Comparison of ENCODE assay signal across 10 mouse cellular contexts in the genomic region with DNA sequence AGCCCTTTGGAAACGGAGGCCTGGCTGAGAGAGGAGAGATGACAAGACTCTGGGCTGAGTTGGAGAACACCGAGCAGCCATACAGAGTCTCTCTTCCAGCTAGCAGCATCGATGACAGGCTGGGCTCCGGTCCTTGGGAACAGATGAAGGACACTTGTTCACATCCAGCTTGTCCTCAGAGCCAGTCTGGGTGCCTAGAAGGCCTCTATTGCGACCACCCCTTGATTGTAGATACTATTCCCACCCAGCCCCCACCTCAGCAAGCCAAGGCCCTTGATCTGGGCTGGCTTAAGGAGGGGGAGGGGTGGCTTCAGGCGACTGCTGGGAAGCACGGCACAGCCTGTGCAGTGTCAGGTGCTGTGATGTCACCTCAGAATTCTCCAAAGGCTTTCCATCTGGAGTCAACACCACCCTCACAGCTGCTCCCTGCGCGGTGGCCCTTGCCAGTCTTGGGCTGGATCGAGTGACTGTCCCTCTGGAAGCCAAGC. TPM values are rescaled to one million over a fixed set of nuclear protein-coding genes. Genes with fewer than 3 reads are reported as not detected.
DNase-seq lines count a peak whose midpoint lies in the region; ATAC-seq and TF ChIP-seq lines count a peak whose summit lies in the region.
"Had no signal": no experiment of that assay in that cellular context is flagged by ENCODE, and none has a peak within 500 bp of the region (broad histone marks: within the 10 kb centered on the region; RNA-seq: fewer than 3 reads in every experiment).

No protein-coding gene starts in this region.

- H3K36me3 ChIP-seq in lung, postnatal 0 days (ENCODE audit: insufficient read depth, low read length) = no peaks in the 10 kb centered on the region
- H3K36me3 ChIP-seq in forebrain, postnatal 0 days (ENCODE audit: insufficient read depth) = no peaks in the 10 kb centered on the region
- no peaks in the 10 kb centered on the region for H3K36me3 ChIP-seq in heart, postnatal 0 days (replicated peaks; ENCODE audit: control insufficient read depth, insufficient read depth, low read length)
- H3K36me3 ChIP-seq in midbrain, embryonic 16.5 days (ENCODE audit: control insufficient read depth, insufficient read depth, low read length) = no peaks in the 10 kb centered on the region

- WGBS in lung, postnatal 0 days = 46% methylated on average over 10 of the region's 10 CpGs
- 56% methylated on average over 10 of the region's 10 CpGs for WGBS in lung, adult 2 months
- WGBS in forebrain, postnatal 0 days = 43% methylated on average over 10 of the region's 10 CpGs
- WGBS in heart, postnatal 0 days = 28% methylated on average over 10 of the region's 10 CpGs
- WGBS in midbrain, embryonic 16.5 days = 58% methylated on average over 10 of the region's 10 CpGs

- H3K9ac ChIP-seq in lung, postnatal 0 days (replicated peaks; ENCODE audit: low read depth) = 0 out of 2 replicates have a peak overlapping the region, but pooled peaks have one; percentile 19
- no peak overlapping the region for H3K9ac ChIP-seq in forebrain, postnatal 0 days
- no peak overlapping the region for H3K9ac ChIP-seq in heart, postnatal 0 days (replicated peaks; ENCODE audit: low read depth, low read length)
- no peak overlapping the region for H3K9ac ChIP-seq in midbrain, embryonic 16.5 days (ENCODE audit: low read depth, low read length)

- no peak for TF ChIP-seq EP300 in lung, postnatal 0 days (IDR thresholded peaks at IDR 0.05)
- no peak for TF ChIP-seq EP300 in heart, postnatal 0 days (IDR thresholded peaks at IDR 0.05; ENCODE audit: low read depth)

- H3K4me3 ChIP-seq in lung, postnatal 0 days (ENCODE audit: low read depth, low read length) = no peak overlapping the region
- H3K4me3 ChIP-seq in lung, adult 2 months (replicated peaks; ENCODE audit: extremely low read depth, low read depth, low read length) = no peak overlapping the region
- no peak overlapping the region for H3K4me3 ChIP-seq in forebrain, postnatal 0 days (ENCODE audit: low read depth, low read length)
- no peak overlapping the region for H3K4me3 ChIP-seq in heart, postnatal 0 days (ENCODE audit: low read depth, low read length)
- H3K4me3 ChIP-seq in midbrain, embryonic 16.5 days (ENCODE audit: low read depth, low read length) = no peak overlapping the region

- no peak overlapping the region for H3K27ac ChIP-seq in lung, postnatal 0 days (ENCODE audit: low read length)
- H3K27ac ChIP-seq in forebrain, postnatal 0 days (ENCODE audit: low read depth, low read length) = no peak overlapping the region
- peak overlapping the region; percentile 72 for H3K27ac ChIP-seq in heart, postnatal 0 days (ENCODE audit: low read depth)
- H3K27ac ChIP-seq in midbrain, embryonic 16.5 days (ENCODE audit: low read length) = no peak overlapping the region

- no peaks in the 10 kb centered on the region for H3K9me3 ChIP-seq in lung, postnatal 0 days (ENCODE audit: low read length)
- no peaks in the 10 kb centered on the region for H3K9me3 ChIP-seq in forebrain, postnatal 0 days (ENCODE audit: low read length)
- no peaks in the 10 kb centered on the region for H3K9me3 ChIP-seq in heart, postnatal 0 days (replicated peaks; ENCODE audit: control insufficient read depth, low read length)
- no peaks in the 10 kb centered on the region for H3K9me3 ChIP-seq in midbrain, embryonic 16.5 days (replicated peaks; ENCODE audit: control insufficient read depth, low read length, poor library complexity, severe bottlenecking)

- no peak for TF ChIP-seq POLR2A in lung, adult 2 months (IDR thresholded peaks at IDR 0.05; ENCODE audit: borderline replicate concordance, extremely low read depth, low read depth, low read length)

- no peak overlapping the region for H3K4me2 ChIP-seq in lung, postnatal 0 days (replicated peaks; ENCODE audit: low read depth, low read length)
- H3K4me2 ChIP-seq in forebrain, postnatal 0 days (ENCODE audit: low read depth) = no peak overlapping the region
- no peak overlapping the region for H3K4me2 ChIP-seq in heart, postnatal 0 days (ENCODE audit: low read depth, low read length)
- H3K4me2 ChIP-seq in midbrain, embryonic 16.5 days (ENCODE audit: low read length) = no peak overlapping the region

- peak; percentile 60 for ATAC-seq in lung, postnatal 0 days
- peak; percentile 71 for ATAC-seq in forebrain, postnatal 0 days
- peak; percentile 61 for ATAC-seq in heart, postnatal 0 days (ENCODE audit: insufficient read depth, low read depth)
- ATAC-seq in midbrain, embryonic 16.5 days = peak; percentile 36; the same call in 1 of the 2 replicates
- no peak for ATAC-seq in CD4-positive, CD25-positive, alpha-beta regulatory T cell, adult 4 months

- no peak for DNase-seq in lung, postnatal 0 days (ENCODE audit: low spot score)
- DNase-seq in lung, adult 2 months = no peak
- no peak for DNase-seq in forebrain, postnatal 0 days
- peak; percentile 24 for DNase-seq in heart, postnatal 0 days (ENCODE audit: low spot score)
- no peak for DNase-seq in kidney, adult 18-20 months
- no peak for DNase-seq in layer of hippocampus, adult 8-10 months (ENCODE audit: low spot score in 2 of 2)

- TF ChIP-seq CTCF in lung, postnatal 0 days (IDR thresholded peaks at IDR 0.05) = no peak
- no peak for TF ChIP-seq CTCF in lung, adult 2 months (IDR thresholded peaks at IDR 0.05; ENCODE audit: insufficient read depth, low read length)
- TF ChIP-seq CTCF in forebrain, postnatal 0 days (IDR thresholded peaks at IDR 0.05; ENCODE audit: low read depth) = no peak
- no peak for TF ChIP-seq CTCF in heart, postnatal 0 days (IDR thresholded peaks at IDR 0.05; ENCODE audit: low read depth)

- no peaks in the 10 kb centered on the region for H3K4me1 ChIP-seq in lung, postnatal 0 days (ENCODE audit: insufficient read depth, low read depth, low read length)
- no peaks in the 10 kb centered on the region for H3K4me1 ChIP-seq in lung, adult 2 months (ENCODE audit: control insufficient read depth, insufficient read depth, low read length)
- H3K4me1 ChIP-seq in forebrain, postnatal 0 days (ENCODE audit: insufficient read depth) = no peaks in the 10 kb centered on the region
- H3K4me1 ChIP-seq in heart, postnatal 0 days (ENCODE audit: control insufficient read depth, insufficient read depth) = peaks cover 24% of the 10 kb centered on the region
- no peaks in the 10 kb centered on the region for H3K4me1 ChIP-seq in midbrain, embryonic 16.5 days (ENCODE audit: control insufficient read depth, insufficient read depth, low read length)

- no peaks in the 10 kb centered on the region for H3K27me3 ChIP-seq in lung, postnatal 0 days (replicated peaks; ENCODE audit: insufficient read depth, low read length)
- H3K27me3 ChIP-seq in forebrain, postnatal 0 days (ENCODE audit: insufficient read depth, low read length) = no peaks in the 10 kb centered on the region
- H3K27me3 ChIP-seq in heart, postnatal 0 days (ENCODE audit: control insufficient read depth, insufficient read depth, low read length) = no peaks in the 10 kb centered on the region
- H3K27me3 ChIP-seq in midbrain, embryonic 16.5 days (ENCODE audit: control insufficient read depth, insufficient read depth, low read depth, low read length) = no peaks in the 10 kb centered on the region; the same call in 1 of the 2 replicates

RNA-seq across cellular contexts. Expression of gene Atoh8, which starts 19.3 kb away (rescaled TPM):
- 17.3 and 20.6 TPM in 2 replicates for polyA plus RNA-seq in lung, postnatal 0 days (2015; fragmentation: Nextera tagmentation; extraction: Ambion mirVana)
- polyA plus RNA-seq in lung, adult 2 months (2012; rRNA removed) = 26.4 and 26.7 TPM in 2 replicates
- total RNA-seq in forebrain, postnatal 0 days (2014; rRNA removed) = 2.6 and 6.9 TPM in 2 replicates
- polyA plus RNA-seq in forebrain, postnatal 0 days (2015; fragmentation: Nextera tagmentation; extraction: Ambion mirVana) = 3.9 TPM in 2 replicates
- 4.5 and 14.7 TPM in 2 replicates for total RNA-seq in heart, postnatal 0 days (2014; rRNA removed; ENCODE audit: low replicate concordance)
- polyA plus RNA-seq in heart, postnatal 0 days (2015; fragmentation: Nextera tagmentation; extraction: Ambion mirVana) = 7.1 and 8.6 TPM in 2 replicates
- polyA plus RNA-seq in midbrain, embryonic 16.5 days (2015; fragmentation: Nextera tagmentation; extraction: Ambion mirVana) = 1.8 and 2.1 TPM in 2 replicates
- not detected for polyA plus RNA-seq in CD4-positive, CD25-positive, alpha-beta regulatory T cell, adult 4 months (2017; shearing (Covaris generic))
- 1 to 10 TPM; 2.5 to 3.4 (median 3.3) TPM for total RNA-seq in layer of hippocampus, adult 8-10 months (2022)
- total RNA-seq: megakaryocyte progenitor cell, adult 5-6 weeks had no signal

RNA-seq across cellular contexts. Expression of gene Sftpb, which starts 49.8 kb away (rescaled TPM):
- polyA plus RNA-seq in lung, postnatal 0 days (2015; fragmentation: Nextera tagmentation; extraction: Ambion mirVana) = 1,292 and 1,589 TPM in 2 replicates
- polyA plus RNA-seq in lung, adult 2 months (2012; rRNA removed) = 5,575 and 7,301 TPM in 2 replicates
- not detected in 2 replicates for total RNA-seq in forebrain, postnatal 0 days (2014; rRNA removed)
- polyA plus RNA-seq in forebrain, postnatal 0 days (2015; fragmentation: Nextera tagmentation; extraction: Ambion mirVana) = 0.16 and 0.21 TPM in 2 replicates
- 0.84 and 1.7 TPM in 2 replicates for total RNA-seq in heart, postnatal 0 days (2014; rRNA removed; ENCODE audit: low replicate concordance)
- 0.33 and 0.55 TPM in 2 replicates for polyA plus RNA-seq in heart, postnatal 0 days (2015; fragmentation: Nextera tagmentation; extraction: Ambion mirVana)
- polyA plus RNA-seq in midbrain, embryonic 16.5 days (2015; fragmentation: Nextera tagmentation; extraction: Ambion mirVana) = 0.19 and 0.26 TPM in 2 replicates
- not detected for polyA plus RNA-seq in CD4-positive, CD25-positive, alpha-beta regulatory T cell, adult 4 months (2017; shearing (Covaris generic))
- not detected for total RNA-seq in layer of hippocampus, adult 8-10 months (2022)
- total RNA-seq: ES-E14; megakaryocyte progenitor cell, adult 5-6 weeks had no signal

Comparison
In these comparisons a context has a peak if more than half of its experiments do, and no peak if none do; other contexts are left out.
1. RNA of gene Sftpb, which starts 49.8 kb away (polyA plus RNA-seq): 5,575 to 7,301 TPM in lung, adult 2 months and 1,292 to 1,589 TPM in lung, postnatal 0 days; 0.33 to 0.55 TPM in heart, postnatal 0 days, 0.19 to 0.26 TPM in midbrain, embryonic 16.5 days, 0.16 to 0.21 TPM in forebrain, postnatal 0 days and not detected in CD4-positive, CD25-positive, alpha-beta regulatory T cell, adult 4 months; every median in the first group is over 100 times any median in the second.